Mouse (Mus musculus) left cerebral cortex, adult 8-10 months (tissue): Measurements from ENCODE around the gene Bst1. TPM values are rescaled to one million over a fixed set of nuclear protein-coding genes. Genes with fewer than 3 reads are reported as not detected.

ENCODE experiments used
- DNase-seq, 2 experiments: peaks; one replicate each; pipeline ENCODE4 v3.0.0; 2022; ENCODE audit warnings: low spot score in 2 of 2
- total RNA-seq, 4 experiments: library from RNA; stranded (reverse); gene quantifications; 2 replicates each; pipeline ENCODE4 v1.2.4; 2022

Bst1 gene
- total RNA-seq, 4 experiments from 2014 or later, result not detected

DNA sequence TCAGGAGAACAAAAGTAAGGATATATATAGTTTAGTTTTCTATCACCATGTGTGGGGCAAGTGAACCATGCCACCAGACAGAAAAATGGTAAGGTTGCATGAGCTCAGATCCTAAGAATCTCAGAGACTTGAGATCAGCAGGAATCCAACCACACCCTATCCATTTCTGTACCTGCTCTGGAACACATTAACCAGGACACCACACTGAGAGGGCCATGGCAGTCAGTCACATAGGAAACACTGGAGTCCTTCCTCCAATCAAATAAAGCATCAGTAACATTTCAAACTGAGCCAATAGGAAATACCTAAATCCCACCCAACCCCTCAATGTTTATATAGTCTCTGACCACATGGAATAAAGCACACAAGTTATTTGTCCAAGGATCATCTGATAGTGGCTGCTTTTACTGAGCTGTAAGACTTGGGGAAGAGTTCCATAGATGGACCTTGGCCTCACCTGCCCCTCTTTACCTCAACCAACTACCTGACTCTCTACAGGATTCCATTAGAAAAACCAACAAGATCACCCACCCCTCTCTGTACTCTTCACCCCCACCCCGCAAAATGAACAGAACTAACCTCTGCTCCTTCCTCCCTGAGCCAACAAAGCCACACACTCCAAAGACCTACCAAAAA is 8.1 kb upstream of the Bst1 start:
- DNase-seq, result no peak

DNA sequence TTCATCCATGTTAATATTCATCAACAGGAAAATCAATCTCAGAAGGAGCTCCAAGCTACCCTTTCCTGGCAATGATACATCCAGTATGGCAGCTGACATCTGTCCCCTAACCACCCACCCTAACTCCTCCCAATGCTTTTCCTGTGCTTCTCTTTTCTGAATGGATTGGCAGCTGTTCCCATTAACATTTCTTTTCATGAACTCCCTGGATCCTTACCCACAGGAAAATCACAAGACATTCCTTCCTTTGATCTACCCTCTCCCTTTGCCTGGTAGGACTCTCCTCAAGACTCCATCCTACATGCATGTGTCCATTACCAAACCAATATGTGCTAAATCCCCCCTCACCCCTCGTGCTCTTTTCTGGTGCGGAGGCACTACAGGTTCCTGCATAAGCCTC is 4.1 kb upstream of the Bst1 start:
- DNase-seq, result no peak

DNA sequence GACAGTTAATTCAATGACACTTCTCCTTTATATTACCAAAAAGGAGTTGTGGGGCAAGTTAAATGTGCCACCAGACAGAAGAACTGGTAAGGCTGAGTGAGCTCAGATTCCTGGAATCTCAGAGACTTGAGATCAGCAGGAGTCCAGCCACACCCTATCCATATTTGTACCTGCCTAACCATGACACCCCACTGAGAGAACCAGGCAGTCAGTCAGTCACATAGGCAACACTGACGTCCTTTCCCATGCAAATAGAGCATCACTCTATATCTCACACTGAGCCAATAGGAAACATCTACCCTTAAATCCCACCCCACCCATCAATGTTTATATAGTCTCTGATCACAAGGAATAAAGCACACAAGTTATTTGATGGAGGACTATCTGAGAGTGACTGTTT is 2.9 kb upstream of the Bst1 start:
- no peak for DNase-seq

DNA sequence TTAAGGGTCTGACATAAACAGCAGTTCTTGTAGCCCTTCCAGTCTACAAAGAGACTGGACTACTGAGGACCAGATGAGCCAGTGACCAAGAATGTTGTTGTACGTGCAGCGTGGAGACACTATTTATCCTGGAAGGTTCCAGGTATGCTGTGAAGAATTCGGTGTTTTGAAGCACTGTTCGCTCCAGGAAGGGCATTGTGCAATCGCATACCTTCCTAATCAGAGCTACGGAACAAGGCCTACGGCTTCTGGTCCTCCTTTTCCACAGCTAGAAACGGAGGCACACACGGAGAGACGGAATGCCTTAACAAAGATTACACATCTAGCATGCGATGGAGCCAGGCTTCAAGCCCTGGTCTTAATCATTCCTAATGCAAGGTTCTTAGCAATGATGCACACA is 2.1 kb downstream of the Bst1 start:
- no peak for DNase-seq

DNA sequence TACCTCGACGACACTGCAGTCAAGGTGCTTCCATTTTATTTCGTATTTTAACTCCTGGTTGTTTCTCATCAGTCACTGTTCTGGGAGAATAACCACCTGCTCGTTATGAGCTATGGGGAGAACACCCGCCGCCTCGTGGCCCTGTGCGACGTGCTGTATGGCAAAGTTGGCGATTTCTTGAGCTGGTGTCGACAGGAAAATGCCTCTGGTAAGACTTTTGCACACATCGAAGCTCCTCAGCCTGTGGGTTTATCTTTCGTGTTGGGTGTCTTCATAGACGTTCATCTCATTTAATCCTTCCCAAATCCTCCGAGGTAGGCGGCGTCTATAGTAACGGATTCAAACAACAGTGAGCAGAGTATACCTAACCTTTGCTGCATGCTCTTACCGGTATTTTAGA is 2.9 kb downstream of the Bst1 start, which contains the start of gene Fbxl5:
Fbxl5 (minus strand) TSS at position 101 of the 400 bp plus-strand sequence.
- no peak for DNase-seq

DNA sequence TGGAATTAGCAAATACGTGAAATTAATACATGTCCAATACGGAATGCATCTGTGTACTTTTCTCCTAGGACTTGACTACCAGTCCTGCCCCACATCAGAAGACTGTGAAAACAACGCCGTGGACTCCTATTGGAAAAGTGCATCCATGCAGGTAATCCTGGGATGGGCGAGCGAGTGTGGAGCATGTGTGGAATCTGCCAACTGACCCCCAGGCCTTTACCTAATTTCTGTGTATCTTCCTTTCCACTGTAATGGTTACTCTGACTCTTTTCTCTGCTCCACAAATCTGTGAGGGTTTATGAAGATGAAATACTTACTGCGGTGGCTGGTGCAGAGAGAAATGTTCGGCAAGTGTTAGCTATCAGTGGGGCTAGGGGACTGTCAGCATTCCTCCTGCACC is 3.5 kb downstream of the Bst1 start:
- no peak for DNase-seq

DNA sequence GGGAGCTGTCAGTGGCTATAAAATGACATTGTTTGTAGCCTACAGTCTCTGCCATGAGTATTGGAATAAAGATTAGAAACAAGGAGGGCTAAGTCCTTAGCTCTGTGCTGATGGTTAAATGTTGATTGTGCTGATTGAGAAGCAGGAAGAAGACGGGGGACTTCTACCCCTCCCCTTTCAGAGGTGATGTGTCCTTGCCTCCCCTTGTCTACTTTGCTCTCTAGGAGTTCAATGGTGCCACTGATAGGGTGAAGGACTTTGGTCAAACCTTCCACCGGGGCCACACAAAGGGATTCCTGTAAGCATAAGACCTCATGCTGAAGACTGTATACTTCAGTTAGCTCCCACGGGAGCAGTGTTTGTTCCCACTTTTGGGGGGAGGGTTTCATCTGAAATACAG is 4.1 kb downstream of the Bst1 start:
- DNase-seq, result no peak

DNA sequence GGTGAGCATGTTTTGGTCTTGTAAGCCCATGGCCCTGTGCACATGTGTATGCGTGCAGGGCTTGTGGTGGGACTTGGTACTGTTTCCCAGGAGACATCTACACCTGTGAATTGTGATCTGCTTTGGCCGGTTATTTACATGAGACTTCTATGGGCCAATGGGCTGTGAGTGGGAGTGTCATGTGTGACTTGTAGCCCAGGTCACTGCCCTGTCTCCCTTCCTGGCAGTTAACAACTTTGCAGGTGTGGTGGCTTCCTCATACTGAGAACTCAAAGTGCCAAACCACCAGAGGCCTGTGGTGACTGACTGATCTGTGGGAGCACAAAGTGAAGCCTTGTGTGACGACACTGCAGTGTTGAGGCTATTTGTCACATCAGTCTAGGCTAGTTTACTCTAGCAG is 5.9 kb downstream of the Bst1 start:
- no peak for DNase-seq

DNA sequence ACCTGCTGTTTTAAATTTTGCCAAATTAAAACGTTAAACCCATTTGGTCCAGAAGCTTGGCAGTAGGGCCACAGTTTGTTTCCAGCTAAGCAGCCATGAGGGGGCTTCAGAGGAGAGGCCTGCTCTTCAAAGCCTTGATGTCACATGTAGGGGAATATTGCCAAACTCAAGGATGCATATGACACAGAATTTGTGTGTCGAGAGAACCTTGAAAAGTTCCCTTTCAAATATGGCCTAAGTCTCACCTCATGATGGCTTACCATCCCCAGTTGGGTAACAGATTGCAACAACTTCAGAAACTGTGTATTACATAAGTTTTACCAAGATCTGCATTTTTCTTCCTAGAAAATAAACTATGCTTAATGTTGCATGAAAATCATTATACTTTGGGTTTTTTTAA is 8.2 kb downstream of the Bst1 start:
- no peak for DNase-seq

DNA sequence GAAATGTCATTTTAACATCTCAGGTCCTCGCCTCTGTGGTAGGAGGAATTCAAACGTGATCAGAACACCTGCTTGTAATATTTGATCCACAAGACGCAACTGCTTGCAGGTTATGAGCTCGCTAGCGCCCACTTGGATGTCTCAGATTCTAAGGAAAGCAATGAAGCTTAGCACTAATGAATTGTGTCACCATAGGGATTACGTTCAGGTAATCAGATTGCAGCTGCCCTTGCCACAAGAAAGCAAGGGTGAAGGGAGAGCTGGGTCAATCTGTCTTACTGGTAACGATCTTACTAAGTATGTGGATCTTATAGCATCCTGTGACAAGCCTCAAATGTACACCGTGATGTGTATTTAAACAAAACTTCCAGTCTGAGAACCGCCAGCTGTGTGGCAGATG is 8.7 kb downstream of the Bst1 start:
- no peak for DNase-seq

DNA sequence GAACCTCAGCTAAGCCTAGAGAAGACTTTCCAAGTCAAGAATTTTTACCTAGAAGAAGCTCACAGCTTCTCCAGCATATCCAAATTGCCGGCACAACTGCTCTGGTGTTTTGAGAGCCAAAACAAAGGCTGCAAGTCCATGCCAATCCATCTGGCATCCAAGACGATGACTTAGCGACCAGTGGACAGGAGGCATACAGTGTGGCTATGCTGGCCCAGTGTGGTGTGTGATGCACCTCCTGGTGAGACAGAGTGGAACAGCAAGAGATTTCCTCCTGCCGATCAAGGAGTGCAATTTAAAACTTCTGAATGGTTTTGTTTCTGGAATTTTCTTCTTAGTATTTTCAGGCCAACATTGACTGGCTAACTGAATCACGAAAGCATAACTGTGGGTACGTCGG is 17.9 kb downstream of the Bst1 start:
- DNase-seq, result no peak

DNA sequence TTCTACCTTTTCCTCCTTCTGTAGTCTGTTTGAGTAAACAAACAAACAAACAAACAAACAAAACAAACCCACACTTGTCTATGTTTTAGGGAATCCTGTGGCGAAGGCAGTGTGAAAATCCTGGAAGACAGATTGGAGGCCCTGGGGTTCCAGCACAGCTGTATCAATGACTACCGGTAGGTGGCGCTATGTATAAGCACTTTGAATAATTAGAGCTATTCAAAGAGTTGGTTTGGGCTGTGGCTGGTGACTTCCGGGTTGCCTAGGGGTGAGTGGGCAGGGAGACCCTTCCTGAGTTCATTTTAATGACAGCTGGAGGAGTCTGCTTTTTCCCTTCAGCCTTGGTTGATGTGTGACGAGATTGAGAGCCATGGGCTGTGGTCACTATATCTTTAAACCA is 18.7 kb downstream of the Bst1 start:
- peak in 1 of 2 experiments; percentile 9 for DNase-seq

DNA sequence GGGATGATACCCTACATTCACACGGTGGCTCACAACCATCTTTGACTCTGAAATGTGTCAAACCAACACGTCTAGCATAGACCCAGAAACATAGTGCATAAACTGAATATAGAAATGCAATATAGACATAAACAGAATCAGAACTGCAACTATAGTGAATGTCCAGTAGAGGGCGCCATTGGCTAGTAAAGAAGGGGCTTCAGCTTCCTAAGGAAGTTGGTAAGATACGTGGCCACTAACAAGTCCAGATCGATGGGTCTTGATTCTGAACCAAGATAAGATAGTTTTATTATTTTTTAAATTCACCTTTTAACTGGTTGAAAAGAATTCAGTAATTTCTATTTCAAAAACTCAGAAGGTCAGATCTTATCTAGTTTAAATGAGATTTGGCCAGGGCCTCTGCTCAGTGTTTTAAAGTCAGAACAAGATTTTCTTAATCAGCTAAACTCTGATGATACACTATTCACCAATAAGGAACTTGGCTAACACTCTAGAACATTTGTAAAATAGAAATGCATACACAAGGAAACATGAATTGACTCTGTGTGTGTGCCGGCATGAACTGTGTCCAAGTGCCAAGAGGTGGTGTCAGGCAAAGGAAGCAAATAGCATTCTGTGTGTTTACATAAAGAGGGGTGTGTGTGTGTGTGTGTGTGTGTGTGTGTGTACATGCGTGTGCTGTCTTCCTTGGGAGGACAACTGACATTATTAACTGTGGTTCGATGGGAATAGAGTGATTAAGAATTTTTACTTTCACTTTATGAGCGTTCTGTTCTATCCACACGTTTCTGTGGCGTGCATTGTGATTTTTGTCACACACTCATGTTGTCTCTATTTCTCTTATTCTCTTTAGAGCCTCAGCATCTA is 22.7 kb downstream of the Bst1 start:
- DNase-seq, result no peak

DNA sequence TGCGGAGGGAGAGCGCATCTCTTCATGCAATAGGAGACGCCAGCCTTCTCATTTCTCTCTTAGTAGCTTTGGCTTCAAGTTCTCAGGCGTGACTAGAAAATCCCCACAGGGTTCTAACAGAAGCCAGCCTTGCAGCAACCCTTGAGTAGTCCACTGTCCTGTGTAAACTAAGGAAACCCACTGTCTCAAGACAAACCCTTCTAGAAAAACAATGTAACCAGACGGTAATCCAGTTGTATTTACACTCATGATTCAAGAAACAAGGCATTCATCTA is 23.3 kb downstream of the Bst1 start:
- no peak for DNase-seq

DNA sequence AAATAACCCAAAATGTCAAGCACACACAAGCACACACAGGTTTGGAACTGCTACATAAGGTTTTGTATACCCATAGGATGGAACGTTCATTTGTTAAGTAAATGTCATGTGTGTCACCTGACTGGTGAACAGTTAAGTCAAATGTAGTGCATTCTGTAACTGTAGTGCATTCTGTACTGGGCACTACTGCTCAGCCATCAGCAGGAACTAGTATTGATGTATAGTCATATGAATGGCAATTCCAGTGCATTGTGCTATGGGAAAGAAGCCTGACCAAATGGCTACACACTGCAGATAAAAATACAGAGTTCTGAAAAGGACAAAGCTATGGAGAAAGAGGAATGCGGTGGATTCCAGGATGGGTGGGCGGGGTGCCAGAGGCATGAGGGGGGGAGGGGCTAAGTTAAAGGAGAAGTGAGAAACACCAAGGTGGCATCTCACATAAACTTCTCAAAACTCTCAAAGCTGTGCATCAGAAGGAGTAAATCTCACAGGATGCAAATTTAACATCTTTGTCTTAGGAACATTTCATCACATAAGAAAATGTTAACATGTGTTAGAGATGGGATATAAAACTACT is 24.0 kb downstream of the Bst1 start:
- no peak for DNase-seq

DNA sequence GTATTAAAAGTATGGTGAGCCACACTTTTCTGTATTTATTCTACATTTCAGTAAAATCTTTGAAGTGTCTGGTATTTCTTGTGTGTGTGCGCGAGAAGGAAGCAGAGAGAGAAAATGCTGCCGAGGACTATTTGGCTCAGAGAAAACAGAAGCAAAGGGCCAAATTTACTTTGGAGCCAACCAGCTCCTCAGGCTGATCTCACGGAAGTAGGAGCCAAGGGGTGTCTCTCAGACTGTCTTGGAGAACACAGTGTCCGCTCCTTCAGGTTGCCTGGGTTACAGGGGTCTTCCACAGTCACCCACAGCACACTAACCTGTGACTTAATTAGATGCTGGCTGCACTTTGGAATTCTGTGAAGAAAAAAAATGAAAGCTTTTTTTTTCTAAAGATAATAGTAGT is 26.4 kb downstream of the Bst1 start:
- no peak for DNase-seq

DNA sequence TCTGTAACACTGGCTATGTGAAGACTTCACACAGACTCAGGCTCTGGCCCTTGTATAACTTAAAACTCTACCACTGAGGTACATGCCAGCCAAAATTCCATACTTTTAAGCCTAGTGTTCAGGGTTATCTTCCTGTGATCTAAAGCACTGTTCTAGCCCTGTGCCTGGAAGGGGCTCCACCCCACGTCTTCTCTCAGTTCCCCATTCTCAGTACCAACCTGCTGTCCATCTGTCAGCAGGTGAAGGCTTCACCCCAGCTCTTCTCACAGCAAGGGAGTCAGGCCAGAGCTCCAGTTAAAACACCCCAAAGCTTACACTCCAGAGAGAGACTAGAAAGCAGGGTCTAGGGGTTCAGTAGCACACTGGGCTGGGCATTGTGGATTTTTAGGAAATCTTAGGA is 27.0 kb downstream of the Bst1 start:
- DNase-seq, result no peak

DNA sequence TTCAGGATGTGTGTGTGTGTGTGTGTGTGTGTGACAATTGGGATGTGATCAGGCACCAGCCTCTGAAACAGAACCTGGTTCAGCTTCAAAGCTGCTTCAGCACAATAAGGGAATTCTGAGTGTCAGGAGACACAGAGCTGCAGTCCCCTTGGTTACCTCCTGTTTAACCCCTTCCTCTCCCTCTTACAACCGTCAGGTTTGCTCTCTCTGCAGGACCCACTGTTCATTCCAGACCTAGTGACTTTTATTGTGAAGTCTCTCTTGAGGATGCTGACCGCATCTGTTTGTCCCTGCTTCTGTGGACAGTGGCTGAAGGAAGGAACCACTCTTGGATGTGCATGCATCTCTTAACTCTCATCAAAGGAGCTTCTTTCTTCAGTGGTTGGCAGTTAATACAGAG is 27.5 kb downstream of the Bst1 start:
- DNase-seq, result no peak

DNA sequence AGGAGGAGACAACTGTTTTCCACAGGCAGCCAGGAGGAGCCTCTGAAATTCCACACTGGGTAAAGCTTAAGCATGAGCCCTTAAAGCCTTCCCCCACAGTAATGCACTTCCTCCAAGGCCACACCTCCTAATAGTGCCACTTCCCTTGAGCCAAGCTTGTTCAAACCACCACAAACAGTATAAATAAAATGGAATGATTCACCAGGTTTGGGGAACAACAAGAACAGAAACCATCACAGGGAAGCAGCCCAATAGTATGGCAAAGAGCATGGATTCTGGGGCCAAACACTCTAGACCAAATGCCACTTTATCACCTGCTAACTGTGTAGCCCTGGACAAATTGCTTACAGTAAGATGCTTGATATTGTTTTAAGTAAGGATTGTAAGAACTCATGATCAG is 28.9 kb downstream of the Bst1 start:
- no peak for DNase-seq

DNA sequence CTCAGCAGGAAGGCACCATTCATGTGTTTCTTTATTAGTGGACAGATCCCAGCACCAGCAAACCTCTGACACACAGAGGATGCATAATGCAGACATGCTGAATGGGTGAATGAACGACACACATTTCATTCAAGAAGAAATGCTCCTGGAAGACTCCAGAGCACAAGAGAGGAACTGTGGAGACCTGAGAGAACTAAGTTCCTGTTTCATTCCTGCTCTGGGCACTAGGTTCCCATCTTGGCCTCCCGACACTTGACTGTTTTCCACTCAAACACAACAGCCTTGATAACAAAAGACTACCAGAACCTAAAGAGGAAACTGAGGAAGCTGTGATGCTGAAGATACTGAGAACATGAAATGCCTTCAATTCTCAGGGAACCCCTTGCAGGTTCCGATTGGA is 29.6 kb downstream of the Bst1 start:
- DNase-seq, result no peak

DNA sequence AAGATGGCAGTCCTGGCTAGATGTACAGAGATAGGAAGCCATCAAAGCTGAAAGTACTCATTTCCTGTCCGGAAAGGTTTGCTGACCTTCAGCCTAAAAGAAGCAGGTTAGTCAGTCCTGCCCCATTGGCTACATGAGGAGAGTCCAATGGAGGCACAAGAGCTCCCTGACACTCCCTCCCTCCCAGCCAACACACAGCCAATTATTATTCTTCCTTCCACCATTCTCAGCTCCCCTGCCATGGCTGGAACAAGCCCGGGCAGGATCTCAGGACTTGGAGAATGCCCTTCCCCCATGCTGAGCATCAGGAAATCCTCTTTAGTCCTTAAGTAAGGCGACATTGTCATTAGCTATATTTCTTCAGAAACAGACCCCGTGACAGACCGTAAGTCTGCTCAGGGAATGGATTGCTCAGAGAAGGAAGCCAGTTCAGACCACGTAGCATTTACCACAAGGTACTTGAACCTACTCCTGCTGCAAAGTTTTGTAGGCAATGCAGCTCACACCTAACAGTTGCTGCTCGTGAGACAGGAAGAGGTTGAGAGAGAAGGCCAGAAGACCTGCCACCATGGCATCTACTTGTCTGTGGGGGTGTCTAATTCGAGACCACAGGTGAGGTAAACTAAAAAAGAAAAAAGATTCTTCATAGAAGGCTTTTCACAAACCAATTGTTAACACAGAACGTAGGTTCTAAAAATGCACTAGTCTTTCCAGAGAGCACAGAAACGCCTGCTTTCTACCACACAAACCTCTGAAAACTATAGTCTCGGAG is 34.6 kb downstream of the Bst1 start:
- DNase-seq, result no peak

DNA sequence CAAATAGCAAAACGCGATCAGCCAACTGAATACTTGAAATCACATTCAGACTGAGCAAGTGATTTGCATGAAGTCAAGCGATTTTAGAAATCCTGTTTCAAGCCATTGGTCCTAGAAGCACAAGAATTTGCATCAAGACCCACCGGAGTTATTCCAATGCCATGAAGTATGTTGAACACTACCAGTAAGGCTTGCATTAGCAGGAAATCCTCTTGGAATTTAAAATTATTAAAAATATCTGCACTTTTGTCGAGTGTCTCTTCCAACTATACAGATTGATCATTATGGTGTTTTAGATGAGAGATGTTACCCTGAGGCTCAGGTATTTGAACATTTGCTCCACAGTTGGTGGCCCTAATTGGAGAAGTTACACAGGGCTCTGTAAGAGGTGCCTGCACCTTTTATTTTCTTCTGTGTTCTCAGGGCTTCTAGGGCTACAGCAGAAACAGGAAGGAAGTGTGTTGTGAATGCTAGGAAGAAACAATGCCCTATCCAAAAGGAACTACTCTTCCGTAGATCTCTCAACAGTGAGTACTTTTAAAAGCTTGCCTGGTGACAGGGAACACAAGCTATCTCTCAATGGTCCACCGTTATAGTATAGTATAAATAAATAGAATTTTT is 35.3 kb downstream of the Bst1 start:
- no peak for DNase-seq
